Mouse (Mus musculus) adipocyte (in vitro differentiated cells): ENCODE measurements at regions not wholly inside any gene's neighbourhood (a gene's known extent, or its start where the extent isn't known, plus 50 kb on each side); places are given as distances from the start of the nearest gene placed in this dataset.
A peak's percentile ranks its signal among the peaks of the same experiment; 100 is the strongest.
"Not testable (repeated sequence)": the region's sequence is repeated elsewhere in the genome, so short reads cannot be mapped to it uniquely, and the experiment has no call there.

Experiments
- DNase-seq: peaks from one replicate; pipeline ENCODE4 v3.0.0-alpha.2; 2016; ENCODE audit warnings: low spot score

DNA sequence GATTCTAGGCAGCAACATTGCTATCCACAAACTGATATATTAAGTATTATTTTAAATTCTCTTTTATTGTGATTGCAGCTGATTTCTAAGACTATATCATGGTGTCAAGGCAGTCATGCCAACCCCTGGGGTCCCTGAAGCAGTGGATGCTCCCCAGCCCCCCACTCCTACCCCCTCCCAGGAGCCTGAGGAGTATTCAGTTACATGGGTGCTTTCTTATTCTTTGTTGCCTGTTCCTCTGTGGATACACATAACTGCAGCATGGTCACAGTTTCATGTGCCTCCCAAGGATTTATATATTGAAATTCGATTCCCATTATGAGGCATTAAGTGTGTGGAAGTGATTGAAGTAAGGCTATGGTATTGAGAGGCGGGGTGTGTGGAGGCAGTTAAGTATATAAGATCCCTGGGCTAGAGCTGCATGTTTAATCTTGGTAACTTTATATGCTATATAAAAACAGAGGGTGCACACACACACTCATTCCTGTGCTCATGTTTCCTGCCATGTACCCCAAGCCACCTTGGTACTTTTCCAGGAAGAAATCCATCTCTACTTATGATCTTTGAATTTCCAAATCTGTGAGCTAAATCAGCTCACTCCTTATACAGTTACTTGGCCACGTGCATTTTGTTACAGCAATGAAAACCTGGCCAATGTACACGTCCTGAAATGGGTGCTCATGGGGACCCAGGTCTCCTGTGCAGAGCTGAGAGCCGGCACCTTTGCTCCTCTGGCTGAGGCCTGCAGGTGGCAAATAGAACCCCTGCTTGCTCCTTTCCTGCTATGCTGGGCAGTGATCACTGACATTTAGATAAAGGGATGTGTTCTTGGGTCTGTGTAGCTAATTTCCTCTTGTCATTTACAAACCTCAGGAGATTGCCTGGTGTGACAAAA is 259.0 kb downstream of the Nek10 start:
- no peak for DNase-seq

DNA sequence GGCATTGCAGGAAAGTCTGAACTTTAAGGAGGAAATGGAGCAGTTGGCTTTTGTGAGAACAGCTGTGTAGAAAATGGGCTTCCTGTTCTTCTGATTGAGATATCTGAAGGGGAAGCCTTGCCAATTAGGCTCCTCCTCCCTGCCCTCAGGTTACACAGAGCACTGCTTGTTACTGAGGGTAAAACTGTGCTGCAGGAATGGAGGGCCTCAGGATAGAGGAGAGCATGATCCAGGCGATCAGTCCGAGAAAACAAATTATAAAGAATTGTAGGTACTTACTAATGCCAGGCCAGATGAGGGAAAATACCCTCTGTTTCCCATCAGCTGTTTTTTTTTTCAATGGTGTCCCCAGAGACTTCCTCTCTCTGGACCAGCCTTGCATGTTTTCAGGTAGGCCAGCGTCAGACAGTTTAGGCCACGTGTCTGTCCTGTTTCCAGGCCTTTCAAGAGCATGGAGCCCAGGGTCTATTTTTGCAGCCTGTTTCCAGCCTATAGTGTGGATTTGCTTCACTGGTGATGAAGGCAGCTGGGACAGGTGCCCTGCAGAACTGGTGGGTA is 259.7 kb downstream of the Nek10 start:
- no peak for DNase-seq

DNA sequence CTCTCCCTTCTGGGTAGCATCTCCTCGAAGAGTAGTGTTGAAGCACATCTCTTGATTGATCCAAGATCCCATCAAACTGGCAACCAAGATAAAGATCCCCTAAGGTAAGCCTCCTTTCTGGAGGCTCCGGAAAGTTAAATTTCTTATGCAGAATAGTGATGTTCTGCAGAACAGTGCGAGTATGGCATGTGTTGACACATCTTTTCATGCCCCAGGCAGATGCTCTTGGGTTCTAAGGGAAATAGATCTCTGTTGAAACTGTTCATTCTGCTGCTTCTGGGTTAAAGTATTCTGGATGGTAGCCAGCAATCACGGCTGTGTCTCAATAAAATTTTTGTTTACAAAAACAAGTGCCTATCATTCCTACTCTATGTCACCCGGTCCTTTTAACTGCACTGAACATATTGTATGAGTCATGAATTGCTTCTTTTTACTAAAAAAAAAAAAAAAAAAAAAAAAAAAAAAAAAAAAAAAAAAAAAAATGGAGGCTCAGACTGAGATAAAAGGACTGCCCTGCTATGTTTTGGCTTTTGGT is 261.8 kb downstream of the Nek10 start:
- DNase-seq = peak; percentile 9

DNA sequence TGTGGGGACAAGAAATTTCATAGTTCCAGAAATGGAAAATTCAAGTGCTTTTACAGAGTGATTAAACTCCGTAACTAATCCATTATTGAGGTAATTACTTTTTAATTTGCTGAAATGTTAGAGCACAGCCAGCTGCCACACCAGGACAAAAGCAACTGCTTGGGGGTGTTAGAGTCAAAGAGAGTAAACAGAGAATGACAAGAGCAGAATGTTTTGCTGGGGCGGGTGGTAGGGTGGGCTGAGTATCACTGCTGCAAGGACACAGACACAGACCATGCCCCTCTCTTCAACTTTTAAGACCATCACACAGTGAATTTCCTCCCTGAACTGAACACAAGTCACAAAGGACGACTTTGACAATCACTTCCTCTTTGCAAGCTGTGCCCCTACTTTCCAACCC is 272.7 kb downstream of the Nek10 start:
- DNase-seq = no peak

DNA sequence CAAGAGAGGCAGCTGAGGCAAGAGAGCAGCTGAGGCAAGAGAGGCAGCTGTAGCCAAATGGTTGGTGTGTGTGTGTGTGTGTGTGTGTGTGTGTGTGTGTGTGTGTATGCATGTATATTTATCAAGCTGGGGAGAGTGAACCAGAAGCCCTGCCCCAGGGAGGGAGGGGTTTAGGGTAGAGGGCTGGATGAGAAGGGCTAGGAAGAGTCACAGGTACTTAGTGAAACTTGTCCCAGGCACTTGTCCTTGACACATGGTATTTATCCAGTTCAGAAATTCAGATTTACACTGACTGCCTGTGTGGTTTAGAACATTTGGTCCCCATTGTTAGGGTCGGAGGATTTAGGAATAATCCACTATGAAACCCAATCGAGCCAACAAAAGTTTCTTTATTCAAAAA is 279.7 kb downstream of the Nek10 start:
- DNase-seq = no peak

DNA sequence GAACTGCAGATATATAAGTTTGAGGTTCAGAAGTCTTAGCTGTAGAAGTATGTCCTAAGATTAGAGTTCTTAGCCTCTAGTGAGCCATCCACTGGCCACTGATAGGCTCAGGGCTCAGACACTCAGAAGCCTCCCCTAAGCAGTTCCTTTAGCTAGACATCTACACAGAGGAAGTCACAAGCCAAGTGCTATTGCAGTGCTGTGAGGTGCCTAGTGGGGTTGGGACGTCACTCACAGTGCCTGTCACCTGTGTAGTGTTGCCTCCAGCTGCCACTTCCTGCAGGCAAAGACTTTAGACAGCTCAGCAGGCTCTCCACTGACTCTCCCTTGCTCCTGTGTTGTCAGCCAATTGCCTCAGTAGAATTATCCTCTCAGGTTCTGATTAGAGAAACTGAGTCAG is 280.6 kb downstream of the Nek10 start:
- no peak for DNase-seq

DNA sequence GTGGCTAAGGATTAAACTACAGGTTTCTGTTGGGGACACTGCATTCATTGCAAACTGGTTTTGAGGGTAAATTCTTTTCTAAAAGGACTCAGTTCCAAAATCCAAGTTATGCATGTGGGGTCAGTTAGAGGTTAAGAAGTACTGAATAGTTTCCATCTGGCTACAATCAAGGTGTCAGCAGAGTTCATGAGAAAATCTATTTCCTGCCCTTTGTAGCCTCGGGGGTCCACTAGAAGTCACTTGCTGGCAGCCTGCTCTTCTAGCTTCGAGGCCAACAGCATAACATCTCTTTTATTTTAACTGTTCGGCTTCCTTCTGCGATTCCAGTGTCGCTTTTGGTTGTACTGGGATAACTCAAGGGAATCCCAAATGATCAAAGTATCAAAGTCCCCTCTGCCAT is 283.8 kb downstream of the Nek10 start:
- no peak for DNase-seq

DNA sequence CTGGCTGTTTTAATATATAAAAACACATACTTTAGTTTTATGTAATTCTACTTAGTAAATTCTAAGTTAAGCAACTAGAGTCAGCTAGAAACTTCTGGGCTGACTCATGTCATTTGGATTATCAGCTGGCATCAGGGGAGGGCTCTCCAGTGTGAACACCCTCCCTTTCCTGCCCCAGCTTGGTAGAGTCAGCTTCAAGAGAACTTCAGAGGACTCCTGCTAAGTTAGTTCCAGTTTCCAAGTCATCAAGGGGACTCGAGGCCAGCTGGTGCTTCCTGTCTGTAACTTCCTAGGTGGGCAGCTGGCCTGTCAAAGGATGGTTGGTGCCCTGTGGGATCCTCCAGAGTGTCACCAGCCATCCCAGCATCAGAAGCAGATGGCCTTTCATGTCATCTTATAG is 293.6 kb downstream of the Nek10 start:
- no peak for DNase-seq

DNA sequence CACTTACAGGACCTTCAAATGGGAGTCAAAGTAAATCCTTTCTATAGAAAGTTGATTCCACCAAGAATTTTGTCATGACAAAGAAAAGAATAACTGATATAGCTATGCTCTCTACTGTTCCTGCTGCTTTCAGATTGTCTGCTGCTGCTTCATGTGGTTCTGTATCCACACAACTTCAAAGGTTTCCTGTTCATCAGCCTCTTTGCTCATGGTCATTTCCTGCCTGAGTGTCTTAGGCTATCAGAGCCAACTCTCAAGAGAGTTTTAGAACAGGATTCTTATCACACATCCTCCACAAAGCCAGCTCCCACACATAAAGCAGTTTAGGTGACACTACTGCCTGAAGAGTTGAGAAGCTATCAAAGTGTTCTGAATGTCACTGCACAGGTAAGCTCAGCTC is 296.7 kb downstream of the Nek10 start:
- DNase-seq = no peak

DNA sequence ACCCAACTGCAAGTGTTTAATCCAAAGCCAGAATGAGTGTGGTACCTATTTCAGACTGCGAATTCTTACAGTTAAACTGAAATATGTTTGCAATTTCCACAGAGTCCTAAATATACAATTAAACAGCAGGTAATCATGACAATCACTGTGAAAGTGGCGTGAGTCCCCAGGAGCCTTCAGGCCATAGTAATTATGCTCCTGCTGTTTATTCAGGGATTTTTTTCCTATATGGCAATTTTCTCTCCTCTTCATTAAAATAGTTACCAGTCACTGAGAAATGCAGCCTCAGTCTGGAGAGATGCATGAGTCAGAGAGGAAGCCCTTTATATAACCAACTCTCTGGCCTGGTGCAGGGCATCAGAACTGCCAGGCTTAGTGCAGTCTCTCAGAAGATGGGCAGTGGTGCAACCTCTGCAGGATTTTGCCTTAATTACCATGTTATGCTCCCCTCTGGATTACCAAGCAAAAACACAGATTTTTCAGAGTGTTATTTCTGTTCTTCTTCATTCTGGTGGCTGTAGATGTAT is 304.6 kb downstream of the Nek10 start:
- no peak for DNase-seq

DNA sequence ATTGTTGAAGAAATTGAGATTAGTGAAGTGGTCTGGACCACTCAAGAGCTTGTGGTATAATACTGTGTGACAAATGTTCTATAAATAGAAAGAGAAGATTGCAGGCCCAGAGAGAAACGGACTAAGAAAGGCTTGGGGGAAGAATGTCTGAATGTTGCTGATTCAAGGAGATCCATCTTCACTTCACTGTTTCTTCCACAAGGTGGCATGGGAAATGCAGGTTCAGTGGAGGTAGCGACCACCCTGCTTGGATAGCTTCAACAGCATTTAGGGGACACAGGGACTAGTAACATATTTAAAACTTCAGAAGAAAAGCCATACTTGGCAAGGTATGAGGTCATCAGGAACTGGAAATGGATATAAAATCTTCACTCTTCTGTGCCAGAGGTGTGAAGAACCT is 316.5 kb downstream of the Nek10 start:
- DNase-seq = no peak

DNA sequence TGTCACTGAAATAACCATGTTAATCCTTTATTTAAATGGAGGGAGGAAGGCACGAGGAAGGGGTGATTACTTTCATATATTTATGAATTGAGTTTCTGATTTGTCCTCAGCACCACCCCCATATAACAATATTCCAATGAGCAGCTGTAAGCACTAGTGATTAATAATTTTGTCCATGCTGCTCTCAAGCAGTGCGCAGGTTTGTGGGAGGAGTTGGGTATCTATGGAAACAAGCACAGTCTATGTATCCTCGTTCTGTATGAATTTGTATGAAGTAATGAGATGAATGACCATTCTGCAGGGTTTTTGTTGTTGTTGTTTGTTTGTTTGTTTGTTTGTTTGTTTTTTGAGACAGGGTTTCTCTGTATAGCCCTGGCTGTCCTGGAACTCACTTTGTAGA is 310.6 kb downstream of the Lrrc3b start:
- no peak for DNase-seq

DNA sequence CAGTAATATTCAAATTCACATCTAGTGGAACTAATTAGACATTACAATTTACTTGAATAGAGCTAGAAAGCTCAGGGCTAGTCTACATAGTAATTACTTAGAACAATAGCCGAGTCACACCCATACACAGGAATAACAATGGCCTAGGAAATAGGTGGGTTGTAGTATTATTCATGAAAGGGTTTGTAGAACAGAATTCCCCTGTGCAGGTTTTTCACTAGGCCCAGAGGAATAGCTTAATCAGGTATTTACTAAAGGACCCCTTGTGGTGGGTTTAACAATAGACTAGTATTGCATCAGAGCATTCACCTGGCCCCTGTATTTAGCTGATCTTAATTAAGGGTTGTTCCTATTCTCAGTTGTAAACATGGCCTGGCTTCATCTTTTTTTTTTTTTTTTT is 297.9 kb downstream of the Lrrc3b start:
- not testable (repeated sequence) for DNase-seq

DNA sequence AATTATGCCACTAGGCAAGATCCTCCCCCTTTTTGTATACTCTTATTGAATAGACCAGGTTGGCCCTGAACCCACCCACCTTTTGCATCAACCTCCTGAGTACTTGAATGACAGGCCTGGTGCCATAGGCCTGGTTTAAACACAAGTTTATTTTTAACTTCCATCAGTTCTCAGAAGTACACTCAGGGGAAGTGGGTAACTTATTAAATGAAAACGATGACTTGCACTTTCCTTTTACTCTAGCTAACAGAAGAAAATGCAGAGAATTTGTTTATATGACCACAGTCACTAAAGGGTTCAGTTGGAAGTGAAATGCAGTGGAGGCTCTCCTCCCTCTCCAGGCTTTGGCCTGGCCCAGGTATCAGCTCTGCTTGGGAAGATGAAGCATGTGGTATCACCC is 295.9 kb downstream of the Lrrc3b start:
- no peak for DNase-seq

DNA sequence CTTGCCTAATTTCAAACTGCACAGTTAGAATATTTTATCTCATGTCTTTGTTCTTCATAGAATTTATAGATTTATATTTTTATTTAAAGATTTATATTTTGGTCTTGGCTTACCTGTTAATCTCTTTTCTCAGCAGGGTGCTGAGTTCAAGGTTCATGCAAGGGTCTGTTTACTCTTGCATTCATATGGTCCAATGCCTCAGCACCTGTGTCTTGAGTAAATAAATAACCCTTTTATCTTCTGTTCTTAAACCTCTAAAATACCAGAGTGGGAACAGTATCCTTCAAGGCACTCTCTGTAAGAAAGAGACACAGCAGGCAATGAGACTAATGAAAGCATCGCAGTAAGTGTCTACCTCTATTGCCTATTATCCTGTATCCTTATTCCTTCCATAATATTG is 290.3 kb downstream of the Lrrc3b start:
- no peak for DNase-seq
